ENCODE assay signal across 7 mouse cellular contexts in genomic region chr5:123748339-123749064, GRCm38 (mm10). TPM values are rescaled to one million over a fixed set of nuclear protein-coding genes. Genes with fewer than 3 reads are reported as not detected.
DNase-seq lines count a peak whose midpoint lies in the region; ATAC-seq and TF ChIP-seq lines count a peak whose summit lies in the region.

No protein-coding gene starts in this region.

- WGBS in lung, postnatal 0 days = under 1% methylated on average over 18 of the region's 18 CpGs
- under 1% methylated on average over 18 of the region's 18 CpGs for WGBS in embryonic facial prominence, embryonic 11.5 days
- 2% methylated on average over 18 of the region's 18 CpGs for WGBS in hindbrain, postnatal 0 days
- under 1% methylated on average over 18 of the region's 18 CpGs for WGBS in neural tube, embryonic 12.5 days

- no peaks in the 10 kb centered on the region for H3K27me3 ChIP-seq in lung, postnatal 0 days (replicated peaks; ENCODE audit: insufficient read depth, low read length)
- H3K27me3 ChIP-seq in embryonic facial prominence, embryonic 11.5 days (ENCODE audit: control insufficient read depth, insufficient read depth, low read length) = no peaks in the 10 kb centered on the region
- no peaks in the 10 kb centered on the region for H3K27me3 ChIP-seq in hindbrain, postnatal 0 days (ENCODE audit: insufficient read depth, low read length)
- H3K27me3 ChIP-seq in neural tube, embryonic 12.5 days (replicated peaks) = no peaks in the 10 kb centered on the region

- no peaks in the 10 kb centered on the region for H3K9me3 ChIP-seq in lung, postnatal 0 days (ENCODE audit: low read length)
- H3K9me3 ChIP-seq in embryonic facial prominence, embryonic 11.5 days (replicated peaks; ENCODE audit: control insufficient read depth, low read length) = no peaks in the 10 kb centered on the region
- H3K9me3 ChIP-seq in hindbrain, postnatal 0 days (ENCODE audit: low read length) = no peaks in the 10 kb centered on the region
- no peaks in the 10 kb centered on the region for H3K9me3 ChIP-seq in neural tube, embryonic 12.5 days

- peaks cover 13% of the 10 kb centered on the region; the same call in 1 of the 2 replicates for H3K36me3 ChIP-seq in lung, postnatal 0 days (ENCODE audit: insufficient read depth, low read length)
- H3K36me3 ChIP-seq in embryonic facial prominence, embryonic 11.5 days (replicated peaks; ENCODE audit: control insufficient read depth, insufficient read depth, low read depth, low read length) = peaks cover 3% of the 10 kb centered on the region; the same call in 1 of the 2 replicates
- peaks cover 12% of the 10 kb centered on the region for H3K36me3 ChIP-seq in hindbrain, postnatal 0 days (ENCODE audit: insufficient read depth, low read length)
- H3K36me3 ChIP-seq in neural tube, embryonic 12.5 days = peaks cover 22% of the 10 kb centered on the region

- ATAC-seq in lung, postnatal 0 days = peak; percentile 9
- ATAC-seq in embryonic facial prominence, embryonic 11.5 days (replicated peaks; ENCODE audit: insufficient number of reproducible peaks, low FRiP score, low TSS enrichment, low read depth) = no peak
- ATAC-seq in hindbrain, postnatal 0 days = no peak; the same call in 1 of the 2 replicates
- peak; percentile 22; the same call in 1 of the 2 replicates for ATAC-seq in neural tube, embryonic 12.5 days (ENCODE audit: low FRiP score, low read depth)

- H3K4me3 ChIP-seq in lung, postnatal 0 days (ENCODE audit: low read depth, low read length) = peak overlapping the region; percentile 61
- H3K4me3 ChIP-seq in embryonic facial prominence, embryonic 11.5 days (ENCODE audit: low read depth, low read length) = peak overlapping the region; percentile 75
- H3K4me3 ChIP-seq in hindbrain, postnatal 0 days (ENCODE audit: low read length) = peak overlapping the region; percentile 79
- H3K4me3 ChIP-seq in neural tube, embryonic 12.5 days = peak overlapping the region; percentile 73

- peak overlapping the region; percentile 72 for H3K4me2 ChIP-seq in lung, postnatal 0 days (replicated peaks; ENCODE audit: low read depth, low read length)
- H3K4me2 ChIP-seq in embryonic facial prominence, embryonic 11.5 days (ENCODE audit: low read depth, low read length) = peak overlapping the region; percentile 56
- peak overlapping the region; percentile 76 for H3K4me2 ChIP-seq in hindbrain, postnatal 0 days (ENCODE audit: low read depth, low read length)
- peak overlapping the region; percentile 80 for H3K4me2 ChIP-seq in neural tube, embryonic 12.5 days (replicated peaks)

- H3K27ac ChIP-seq in lung, postnatal 0 days (ENCODE audit: low read length) = peak overlapping the region; percentile 98
- peak overlapping the region; percentile 95 for H3K27ac ChIP-seq in embryonic facial prominence, embryonic 11.5 days (replicated peaks; ENCODE audit: low read depth, low read length)
- peak overlapping the region; percentile 99 for H3K27ac ChIP-seq in hindbrain, postnatal 0 days
- peak overlapping the region; percentile 90 for H3K27ac ChIP-seq in neural tube, embryonic 12.5 days

- peaks cover 14% of the 10 kb centered on the region for H3K4me1 ChIP-seq in lung, postnatal 0 days (ENCODE audit: insufficient read depth, low read depth, low read length)
- no peaks in the 10 kb centered on the region for H3K4me1 ChIP-seq in embryonic facial prominence, embryonic 11.5 days (ENCODE audit: control insufficient read depth, insufficient read depth, low read length)
- H3K4me1 ChIP-seq in hindbrain, postnatal 0 days (ENCODE audit: insufficient read depth, low read length) = peaks cover 15% of the 10 kb centered on the region
- peaks cover 26% of the 10 kb centered on the region for H3K4me1 ChIP-seq in neural tube, embryonic 12.5 days

- H3K9ac ChIP-seq in lung, postnatal 0 days (replicated peaks; ENCODE audit: low read depth) = peak overlapping the region; percentile 81
- H3K9ac ChIP-seq in embryonic facial prominence, embryonic 11.5 days (replicated peaks; ENCODE audit: low read length) = peak overlapping the region; percentile 84
- H3K9ac ChIP-seq in hindbrain, postnatal 0 days (replicated peaks; ENCODE audit: low read length) = peak overlapping the region; percentile 71
- peak overlapping the region; percentile 88 for H3K9ac ChIP-seq in neural tube, embryonic 12.5 days

- no peak for TF ChIP-seq CTCF in lung, postnatal 0 days (IDR thresholded peaks at IDR 0.05)
- no peak for TF ChIP-seq CTCF in hindbrain, postnatal 0 days (IDR thresholded peaks at IDR 0.05; ENCODE audit: low read depth)

- no peak for TF ChIP-seq EP300 in lung, postnatal 0 days (IDR thresholded peaks at IDR 0.05)

- DNase-seq in lung, postnatal 0 days (ENCODE audit: low spot score) = no peak
- no peak for DNase-seq in lung, adult 18-20 months
- DNase-seq in embryonic facial prominence, embryonic 11.5 days (ENCODE audit: low spot score) = peak; percentile 35
- peak; percentile 3 for DNase-seq in hindbrain, postnatal 0 days (ENCODE audit: low spot score)
- DNase-seq in cerebellum, adult 11-12 months = no peak
- DNase-seq in adipocyte (ENCODE audit: low spot score) = no peak

RNA-seq across cellular contexts. Expression of gene Rsrc2, which starts 0.7 kb away (rescaled TPM):
- polyA plus RNA-seq in lung, postnatal 0 days (2015; fragmentation: Nextera tagmentation; extraction: Ambion mirVana) = 96.7 and 102 TPM in 2 replicates
- polyA plus RNA-seq in embryonic facial prominence, embryonic 11.5 days (2014; fragmentation: Nextera tagmentation; extraction: Ambion mirVana) = 156 and 176 TPM in 2 replicates
- total RNA-seq in hindbrain, postnatal 0 days (2014; rRNA removed) = 31.1 and 39.9 TPM in 2 replicates
- polyA plus RNA-seq in hindbrain, postnatal 0 days (2015; fragmentation: Nextera tagmentation; extraction: Ambion mirVana) = 112 and 136 TPM in 2 replicates
- polyA plus RNA-seq in neural tube, embryonic 12.5 days (2016; fragmentation: Nextera tagmentation; extraction: Ambion mirVana) = 160 and 170 TPM in 2 replicates

RNA-seq across cellular contexts. Expression of gene Kntc1, which starts 1.0 kb away (rescaled TPM):
- polyA plus RNA-seq in lung, postnatal 0 days (2015; fragmentation: Nextera tagmentation; extraction: Ambion mirVana) = 0.92 and 2.9 TPM in 2 replicates
- polyA plus RNA-seq in embryonic facial prominence, embryonic 11.5 days (2014; fragmentation: Nextera tagmentation; extraction: Ambion mirVana) = 32.7 and 36.4 TPM in 2 replicates
- 7.1 and 23.1 TPM in 2 replicates for total RNA-seq in hindbrain, postnatal 0 days (2014; rRNA removed)
- 4.1 and 6.9 TPM in 2 replicates for polyA plus RNA-seq in hindbrain, postnatal 0 days (2015; fragmentation: Nextera tagmentation; extraction: Ambion mirVana)
- polyA plus RNA-seq in neural tube, embryonic 12.5 days (2016; fragmentation: Nextera tagmentation; extraction: Ambion mirVana) = 25.3 and 26.2 TPM in 2 replicates

RNA-seq across cellular contexts. Expression of gene Zcchc8, which starts 27.6 kb away (rescaled TPM):
- polyA plus RNA-seq in lung, postnatal 0 days (2015; fragmentation: Nextera tagmentation; extraction: Ambion mirVana) = 31.6 and 37.7 TPM in 2 replicates
- polyA plus RNA-seq in embryonic facial prominence, embryonic 11.5 days (2014; fragmentation: Nextera tagmentation; extraction: Ambion mirVana) = 70.3 and 80.5 TPM in 2 replicates
- total RNA-seq in hindbrain, postnatal 0 days (2014; rRNA removed) = 23.9 and 26.5 TPM in 2 replicates
- 40.0 and 46.8 TPM in 2 replicates for polyA plus RNA-seq in hindbrain, postnatal 0 days (2015; fragmentation: Nextera tagmentation; extraction: Ambion mirVana)
- polyA plus RNA-seq in neural tube, embryonic 12.5 days (2016; fragmentation: Nextera tagmentation; extraction: Ambion mirVana) = 89.3 and 96.6 TPM in 2 replicates

Comparison
In these comparisons a context has a peak if more than half of its experiments do, and no peak if none do; other contexts are left out.
1. ATAC-seq: peak in lung, postnatal 0 days (single experiment) and neural tube, embryonic 12.5 days (single experiment); none in embryonic facial prominence, embryonic 11.5 days (single experiment) and hindbrain, postnatal 0 days (single experiment).
2. DNase-seq: peak in embryonic facial prominence, embryonic 11.5 days (single experiment) and hindbrain, postnatal 0 days (single experiment); none in lung, postnatal 0 days (single experiment), lung, adult 18-20 months (0 of 2), cerebellum, adult 11-12 months (single experiment) and adipocyte (single experiment).
3. Peak in every context shown above with its lines, with median percentiles within 50 percentile points of each other: H3K27ac ChIP-seq, H3K4me2 ChIP-seq, H3K4me3 ChIP-seq and H3K9ac ChIP-seq.